Mouse (Mus musculus) ES-E14 (cell line): ENCODE measurements around the gene Grb10.

Experiments used
- CHD2 ChIP-seq: IDR thresholded peaks from 2 replicates; pipeline ENCODE4 v1.6.1; 2014; ENCODE audit warnings: mild to moderate bottlenecking, low read depth, low read length, inconsistent platforms
- HCFC1 ChIP-seq: IDR thresholded peaks from 2 replicates; pipeline ENCODE4 v1.6.1; 2012; ENCODE audit warnings: low read length, inconsistent platforms, borderline replicate concordance; ENCODE audit not compliant: insufficient read depth
- MAFK ChIP-seq: IDR thresholded peaks from 2 replicates; pipeline ENCODE4 v1.6.1; 2014; ENCODE audit warnings: mild to moderate bottlenecking, low read depth, low read length, inconsistent platforms; ENCODE audit not compliant: insufficient read depth
- ZNF384 ChIP-seq: IDR thresholded peaks from 2 replicates; pipeline ENCODE4 v1.6.1; 2012; ENCODE audit warnings: low read depth, low read length, inconsistent platforms

DNA sequence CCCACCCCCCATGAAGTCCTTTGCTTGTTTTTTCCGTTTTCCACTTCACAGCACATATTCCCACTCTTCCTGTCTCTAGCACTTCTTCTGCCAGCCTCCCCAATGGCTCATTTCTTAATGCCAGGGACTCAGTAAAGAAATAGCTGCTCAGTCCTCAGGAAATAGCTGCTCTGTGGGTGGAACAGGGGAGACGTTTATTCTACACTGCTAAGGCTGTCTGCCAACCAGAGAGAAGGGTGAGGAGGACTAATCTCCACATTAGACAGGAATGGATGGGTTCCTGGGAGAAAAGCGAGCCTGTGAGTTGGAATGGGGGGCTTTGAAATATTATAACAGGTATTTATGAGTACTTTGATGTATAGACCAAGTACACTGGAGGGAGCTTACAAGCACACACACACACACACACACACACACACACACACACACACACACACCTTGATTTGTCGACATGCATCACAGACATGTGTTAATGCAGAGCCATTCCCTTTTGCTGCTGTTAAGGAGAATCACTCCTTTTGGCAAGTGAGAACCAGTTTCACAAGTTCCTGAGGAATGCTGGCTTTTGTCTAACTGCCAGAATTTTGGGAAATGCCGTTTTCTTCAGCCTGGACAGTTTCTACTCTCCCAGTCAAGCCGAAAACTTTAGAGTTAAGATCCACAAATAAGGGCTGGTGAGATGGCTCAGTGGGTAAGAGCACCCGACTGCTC, 130.6 kb downstream of the Grb10 start:
- no peak for TF ChIP-seq HCFC1
- TF ChIP-seq MAFK, result no peak
- TF ChIP-seq CHD2, result no peak
- TF ChIP-seq ZNF384, result no peak
